Mouse (Mus musculus): ENCODE results near the gene Vrk1.
A peak's percentile ranks its signal among the peaks of the same experiment; 100 is the strongest.

DNA sequence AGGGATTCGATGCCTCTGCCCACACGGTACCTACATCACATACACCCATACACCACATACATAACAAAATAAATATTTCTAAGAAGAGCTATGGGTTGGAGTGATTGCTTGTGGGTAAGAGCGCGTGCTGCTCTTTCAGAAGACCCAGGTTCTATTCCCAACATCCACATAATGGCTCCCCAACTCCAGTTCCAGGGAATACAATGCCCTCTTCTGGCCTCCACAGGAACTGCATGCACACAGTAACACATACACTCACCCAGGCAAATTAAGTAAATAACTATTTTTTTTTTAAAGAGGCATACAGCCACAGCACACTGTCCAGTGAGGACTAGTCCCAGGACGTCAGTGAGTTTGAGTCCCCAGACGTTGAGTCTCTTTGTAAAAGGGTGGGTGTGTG lies 92.0 kb downstream of the Vrk1 start:
- TF ChIP-seq EP300 (IDR thresholded peaks at IDR 0.05; ENCODE audit: low read length) (no peak), CTCF (conservative IDR thresholded peaks at IDR 0.05 in 1 of 2, IDR thresholded peaks at IDR 0.05 in 1 of 2; ENCODE audit: low read depth in 2 of 2, low read length in 2 of 2) (0 out of 4 replicates have a peak, but pooled peaks of 1 of the 2 experiments have one; percentile 1), CHD2 (IDR thresholded peaks at IDR 0.05; ENCODE audit: low read length) (no peak), RAD21 (IDR thresholded peaks at IDR 0.05; ENCODE audit: low read depth, low read length) (no peak), CHD1 (IDR thresholded peaks at IDR 0.05; ENCODE audit: low read depth, low read length) (no peak), ELF1 (IDR thresholded peaks at IDR 0.05; ENCODE audit: low read depth, low read length) (no peak), NRF1 (IDR thresholded peaks at IDR 0.05; ENCODE audit: low read depth, low read length) (no peak), POLR2A (IDR thresholded peaks at IDR 0.05; ENCODE audit: low read depth, low read length) (no peak), TCF12 (IDR thresholded peaks at IDR 0.05; ENCODE audit: low read depth, low read length) (no peak), KAT2A (IDR thresholded peaks at IDR 0.05; ENCODE audit: insufficient replicate concordance, low read length) (no peak), ZKSCAN1 (IDR thresholded peaks at IDR 0.05; ENCODE audit: borderline replicate concordance, low read depth, low read length) (no peak)

Data from CH12.LX (cell line).